Mouse (Mus musculus) bone marrow, adult 2 months (tissue): ENCODE measurements around the gene Ranbp1. TPM values are rescaled to one million over a fixed set of nuclear protein-coding genes. Genes with fewer than 3 reads are reported as not detected.
A peak's percentile ranks its signal among the peaks of the same experiment; 100 is the strongest.

Source experiments
- H3K27ac ChIP-seq: fragments of 200-500 bp; 2 replicates; pipeline ENCODE4 v1.5.1; 2012; ENCODE audit warnings: low read depth, mild to moderate bottlenecking, control low read depth, inconsistent platforms, low read length; ENCODE audit not compliant: control insufficient read depth, poor library complexity, insufficient read depth
- H3K4me1 ChIP-seq: fragments of 200-500 bp; 2 replicates; pipeline ENCODE4 v1.6.1; 2011; ENCODE audit warnings: low read length; ENCODE audit not compliant: control insufficient read depth, insufficient read depth
- H3K4me3 ChIP-seq: fragments of 200-500 bp; replicated peaks from 2 replicates; pipeline ENCODE3; 2011; ENCODE audit warnings: mild to moderate bottlenecking, low read depth, low read length, control low read depth; ENCODE audit not compliant: control insufficient read depth
- CTCF ChIP-seq: fragments of 200-500 bp; IDR thresholded peaks from 2 replicates; pipeline ENCODE4 v1.5.1; 2011; ENCODE audit warnings: low read length, control low read depth; ENCODE audit not compliant: control insufficient read depth, insufficient read depth
- POLR2A ChIP-seq: fragments of 200-500 bp; IDR thresholded peaks from 2 replicates; pipeline ENCODE4 v1.6.1; 2011; ENCODE audit warnings: low read depth, mild to moderate bottlenecking, control low read depth, low read length, borderline replicate concordance; ENCODE audit not compliant: control insufficient read depth
- WGBS: fragments of 180-500 bp; shearing (Covaris S2); methylation state at CpG from one replicate; pipeline ENCODE4 v1.1.7; 2018; 5-methylcytosine and 5-hydroxymethylcytosine counted together
- polyA plus RNA-seq: library from polyadenylated mRNA; stranded (reverse); fragments of >200 nt; gene quantifications from 2 replicates; pipeline ENCODE4 v1.2.4, GENCODE M21; 2011; ENCODE audit warnings: low replicate concordance; ENCODE audit not compliant: missing spikeins, insufficient read depth, insufficient read length

Gene Ranbp1
- polyA plus RNA-seq, 1 experiment, result 125 TPM

GRCm38 (mm10) chr16:18220001-18220400 is 28.5 kb downstream of the Ranbp1 start:
- peaks cover 3% of the 10 kb centered on the region; the same call in 1 of the 2 replicates for H3K4me1 ChIP-seq
- no peak overlapping the region for H3K4me3 ChIP-seq
- H3K27ac ChIP-seq, result peak overlapping the region; percentile 23; the same call in 1 of the 2 replicates
- TF ChIP-seq POLR2A, result no peak
- no peak for TF ChIP-seq CTCF
- WGBS, result 17% methylated on average over 8 of the region's 8 CpGs

GRCm38 (mm10) chr16:18218580-18218996 is 29.9 kb downstream of the Ranbp1 start:
- Histone ChIP-seq H3K4me1 (peaks cover 3% of the 10 kb centered on the region; the same call in 1 of the 2 replicates), H3K4me3 (no peak overlapping the region), H3K27ac (no peak overlapping the region)
- no peak for TF ChIP-seq POLR2A
- TF ChIP-seq CTCF, result no peak
- 81% methylated on average over 9 of the region's 9 CpGs for WGBS

GRCm38 (mm10) chr16:18217579-18217978 is 31.0 kb downstream of the Ranbp1 start, which contains the start of gene Ccdc188:
Gene Ccdc188, plus strand, starts transcription at chr16:18217879.
- Histone ChIP-seq H3K4me1 (peaks cover 3% of the 10 kb centered on the region; the same call in 1 of the 2 replicates), H3K27ac (no peak within 1 kb of the TSS), H3K4me3 (no peak within 1 kb of the TSS)
- TF ChIP-seq POLR2A (no peak), CTCF (no peak)
- WGBS, result 76% methylated on average over 4 of the region's 4 CpGs

GRCm38 (mm10) chr16:18214858-18215257 is 33.7 kb downstream of the Ranbp1 start:
- Histone ChIP-seq H3K27ac (no peak overlapping the region), H3K4me3 (no peak overlapping the region), H3K4me1 (peaks cover 1% of the 10 kb centered on the region; the same call in 1 of the 2 replicates)
- no peak for TF ChIP-seq POLR2A
- no peak for TF ChIP-seq CTCF
- WGBS, result 84% methylated on average over 7 of the region's 7 CpGs

- 71% methylated on average over 6 of the region's 6 CpGs for WGBS
- TF ChIP-seq CTCF (no peak), POLR2A (no peak)
- Histone ChIP-seq H3K4me1 (no peaks in the 10 kb centered on the region), H3K27ac (no peak overlapping the region), H3K4me3 (no peak overlapping the region)
These were observed 34.8 kb downstream of the Ranbp1 start for GRCm38 (mm10) chr16:18213689-18214088.

GRCm38 (mm10) chr16:18211417-18212171 is 36.9 kb downstream of the Ranbp1 start:
- H3K4me1 ChIP-seq, result no peaks in the 10 kb centered on the region
- no peak overlapping the region for H3K4me3 ChIP-seq
- H3K27ac ChIP-seq, result no peak overlapping the region
- WGBS, result 36% methylated on average over 10 of the region's 10 CpGs
- TF ChIP-seq CTCF (peak; percentile 93), POLR2A (no peak)

GRCm38 (mm10) chr16:18210701-18211416 is 37.7 kb downstream of the Ranbp1 start:
- no peak overlapping the region for H3K27ac ChIP-seq
- WGBS, result 12% methylated on average over 8 of the region's 8 CpGs
- H3K4me1 ChIP-seq, result no peaks in the 10 kb centered on the region
- TF ChIP-seq CTCF (peak; percentile 80), POLR2A (no peak)
- H3K4me3 ChIP-seq, result no peak overlapping the region

- 80% methylated on average over 7 of the region's 7 CpGs for WGBS
- Histone ChIP-seq H3K4me3 (no peak overlapping the region), H3K4me1 (no peaks in the 10 kb centered on the region), H3K27ac (no peak overlapping the region)
- TF ChIP-seq POLR2A (no peak), CTCF (no peak)
These were observed 45.0 kb downstream of the Ranbp1 start for GRCm38 (mm10) chr16:18203430-18204091.
